Mouse (Mus musculus) hindbrain, embryonic 14.5 days (tissue): ENCODE measurements at regions not wholly inside any gene's neighbourhood (a gene's known extent, or its start where the extent isn't known, plus 50 kb on each side); places are given as distances from the start of the nearest gene placed in this dataset.
A peak's percentile ranks its signal among the peaks of the same experiment; 100 is the strongest.

Experiments
- ATAC-seq: fragments of 200-750 bp; cut with Nextera tagmentation; 2 replicates; pipeline ENCODE4 v1.8.0; 2017; ENCODE audit warnings: moderate number of reproducible peaks, mild to moderate bottlenecking, moderate TSS enrichment, moderate library complexity; ENCODE audit not compliant: low FRiP score
- DNase-seq: peaks from one replicate; pipeline ENCODE4 v3.0.0-alpha.2; 2015; ENCODE audit warnings: low spot score
- H3K27ac ChIP-seq: fragments of 300-500 bp; sonication (generic); 2 replicates; pipeline ENCODE4 v1.5.1; 2014; ENCODE audit warnings: mild to moderate bottlenecking, moderate library complexity
- H3K27me3 ChIP-seq: fragments of 300-500 bp; sonication (generic); 2 replicates; pipeline ENCODE4 v1.6.1; 2014; ENCODE audit warnings: mild to moderate bottlenecking, low read length, mixed read lengths; ENCODE audit not compliant: control insufficient read depth, insufficient read depth
- H3K36me3 ChIP-seq: fragments of 300-500 bp; sonication (generic); replicated peaks from 2 replicates; pipeline ENCODE4 v1.6.1; 2014; ENCODE audit not compliant: control insufficient read depth, insufficient read depth
- H3K4me1 ChIP-seq: fragments of 300-500 bp; sonication (generic); replicated peaks from 2 replicates; pipeline ENCODE4 v1.6.1; 2014; ENCODE audit warnings: antibody characterized with exemption, low read length, mixed read lengths; ENCODE audit not compliant: control insufficient read depth, insufficient read depth
- H3K4me2 ChIP-seq: fragments of 300-500 bp; sonication (generic); replicated peaks from 2 replicates; pipeline ENCODE4 v1.6.1; 2014; ENCODE audit warnings: mild to moderate bottlenecking, moderate library complexity
- H3K4me3 ChIP-seq: fragments of 300-500 bp; sonication (generic); replicated peaks from 2 replicates; pipeline ENCODE4 v1.5.1; 2014; ENCODE audit warnings: mild to moderate bottlenecking, low read length
- H3K9ac ChIP-seq: fragments of 300-500 bp; sonication (generic); 2 replicates; pipeline ENCODE4 v1.6.1; 2014
- H3K9me3 ChIP-seq: fragments of 300-500 bp; sonication (generic); 2 replicates; pipeline ENCODE4 v1.6.1; 2016; ENCODE audit warnings: low read length; ENCODE audit not compliant: control insufficient read depth
- WGBS: fragments of 180-500 bp; shearing (Covaris S2); extraction: QIAGEN DNeasy Blood & Tissue Kit; methylation state at CpG from one replicate; pipeline ENCODE4 v1.1.7; 2014; 5-methylcytosine and 5-hydroxymethylcytosine counted together

- Histone ChIP-seq H3K27ac (no peak overlapping the region), H3K9ac (no peak overlapping the region), H3K4me3 (no peak overlapping the region), H3K9me3 (no peaks in the 10 kb centered on the region), H3K4me1 (no peaks in the 10 kb centered on the region), H3K4me2 (no peak overlapping the region), H3K27me3 (no peaks in the 10 kb centered on the region), H3K36me3 (no peaks in the 10 kb centered on the region)
- ATAC-seq, result no peak
- no peak for DNase-seq
- WGBS, result 88% methylated on average over 3 of the region's 3 CpGs
Measured at GRCm38 (mm10) chr9:25374161-25374560, 107.2 kb upstream of the Eepd1 start.

- H3K36me3 ChIP-seq, result no peaks in the 10 kb centered on the region
- H3K9ac ChIP-seq, result no peak overlapping the region
- 60% methylated on average over 1 of the region's 1 CpGs for WGBS
- no peaks in the 10 kb centered on the region for H3K4me1 ChIP-seq
- H3K27ac ChIP-seq, result no peak overlapping the region
- no peaks in the 10 kb centered on the region for H3K9me3 ChIP-seq
- no peaks in the 10 kb centered on the region for H3K27me3 ChIP-seq
- no peak overlapping the region for H3K4me3 ChIP-seq
- H3K4me2 ChIP-seq, result no peak overlapping the region
- DNase-seq (no peak), ATAC-seq (no peak)
Measured at GRCm38 (mm10) chr9:25376209-25376608, 105.1 kb upstream of the Eepd1 start.

DNA sequence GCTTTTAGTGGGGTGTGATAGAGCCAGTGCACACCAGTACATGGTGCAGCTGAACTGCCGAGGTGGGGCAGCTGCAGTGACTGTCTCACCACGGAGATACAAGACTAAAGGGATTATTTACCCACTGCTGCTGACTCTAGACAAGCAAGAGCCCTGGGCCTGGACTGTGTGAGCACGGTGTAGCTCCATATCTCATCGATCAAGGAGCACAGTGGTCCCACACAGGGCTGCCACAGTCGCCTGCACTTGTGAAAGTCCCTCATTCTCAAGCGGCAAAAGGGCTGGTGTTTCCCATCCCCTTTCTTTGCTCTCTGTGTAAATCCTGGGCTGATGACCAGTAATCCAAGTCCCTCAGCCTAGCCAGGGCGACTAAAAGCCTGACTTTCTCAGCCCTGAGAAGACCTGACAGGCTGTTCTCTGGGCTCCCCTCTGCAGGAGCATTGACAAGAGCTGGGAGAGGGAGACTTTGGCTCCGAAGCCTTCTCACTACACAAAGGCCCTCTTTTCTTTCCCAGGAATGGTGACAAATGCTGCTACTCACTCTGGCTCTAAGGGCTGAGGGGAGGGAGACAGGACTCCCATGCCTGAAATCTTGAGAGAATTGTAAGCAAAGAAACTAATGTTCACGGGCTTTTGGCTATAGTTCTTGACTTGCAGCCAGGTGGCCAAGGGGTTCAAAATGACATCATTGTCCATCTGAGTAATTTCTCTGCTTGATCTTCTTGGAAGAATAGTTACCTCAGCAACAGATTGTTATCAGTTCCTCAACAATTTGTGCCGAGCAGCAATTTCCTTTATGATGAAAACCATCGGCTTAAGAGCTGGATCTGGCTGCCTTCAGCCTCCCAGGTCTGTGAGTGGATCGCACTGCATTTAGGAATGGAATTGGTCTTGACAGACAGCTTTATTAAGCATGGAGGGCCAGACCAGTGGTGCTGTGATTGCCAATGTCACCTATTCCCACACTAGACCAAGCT lies 103.3 kb upstream of the Eepd1 start:
- ATAC-seq (peak; percentile 89), DNase-seq (peak; percentile 60)
- no peak overlapping the region for H3K4me3 ChIP-seq
- 52% methylated on average over 12 of the region's 12 CpGs for WGBS
- no peak overlapping the region for H3K9ac ChIP-seq
- no peaks in the 10 kb centered on the region for H3K27me3 ChIP-seq
- no peaks in the 10 kb centered on the region for H3K4me1 ChIP-seq
- H3K9me3 ChIP-seq, result no peaks in the 10 kb centered on the region
- no peaks in the 10 kb centered on the region for H3K36me3 ChIP-seq
- H3K4me2 ChIP-seq, result no peak overlapping the region
- peak overlapping the region; percentile 73 for H3K27ac ChIP-seq

- Histone ChIP-seq H3K27ac (no peak overlapping the region), H3K9ac (no peak overlapping the region), H3K4me2 (no peak overlapping the region), H3K4me3 (no peak overlapping the region), H3K36me3 (no peaks in the 10 kb centered on the region), H3K4me1 (no peaks in the 10 kb centered on the region), H3K27me3 (no peaks in the 10 kb centered on the region), H3K9me3 (no peaks in the 10 kb centered on the region)
- ATAC-seq, result no peak
- DNase-seq, result no peak
Measured at GRCm38 (mm10) chr9:25385333-25385732, 96.0 kb upstream of the Eepd1 start.

DNA sequence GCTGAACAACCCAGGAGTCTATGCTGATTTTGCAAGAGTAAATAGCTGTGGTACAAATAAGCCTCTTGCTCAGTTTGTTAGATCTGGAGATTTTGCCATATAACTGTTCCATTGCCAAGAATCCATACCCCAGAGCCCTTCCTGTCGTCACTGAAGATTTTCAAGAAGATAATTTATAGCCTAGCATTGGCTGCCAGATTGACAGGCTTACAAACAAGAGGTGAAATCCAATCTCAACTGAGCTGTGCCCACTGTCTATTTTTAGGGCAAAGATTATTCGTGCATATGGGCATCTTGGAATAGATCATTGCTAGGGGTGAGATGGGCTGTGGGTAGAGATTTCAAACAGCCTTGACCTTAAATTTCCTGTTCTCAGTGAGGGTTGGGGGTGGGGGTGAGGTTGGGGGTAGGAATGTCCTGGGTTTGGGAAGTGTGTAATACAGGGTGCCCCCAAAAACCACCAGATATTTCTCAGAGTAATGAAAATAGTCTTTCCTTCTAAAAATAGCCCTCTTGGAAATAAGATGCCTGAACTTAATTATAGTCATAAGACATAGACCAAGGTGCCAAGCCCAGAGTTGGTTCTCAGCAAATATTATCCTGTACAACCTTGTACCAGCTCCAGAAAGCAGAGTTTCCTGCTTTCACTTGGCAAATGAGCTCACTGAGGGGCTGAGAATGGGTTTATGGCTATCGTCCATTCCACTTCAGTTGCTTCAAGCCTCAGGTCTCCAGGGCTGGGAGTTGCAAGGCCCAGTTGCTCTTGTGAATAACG lies 93.3 kb upstream of the Eepd1 start:
- ATAC-seq, result no peak
- H3K4me3 ChIP-seq, result no peak overlapping the region
- H3K27me3 ChIP-seq, result no peaks in the 10 kb centered on the region
- no peak overlapping the region for H3K4me2 ChIP-seq
- H3K36me3 ChIP-seq, result no peaks in the 10 kb centered on the region
- DNase-seq, result no peak
- H3K9me3 ChIP-seq, result no peaks in the 10 kb centered on the region
- no peak overlapping the region for H3K9ac ChIP-seq
- no peak overlapping the region for H3K27ac ChIP-seq
- H3K4me1 ChIP-seq, result no peaks in the 10 kb centered on the region
- 84% methylated on average over 4 of the region's 4 CpGs for WGBS

- ATAC-seq (no peak), DNase-seq (no peak)
- no peaks in the 10 kb centered on the region for H3K36me3 ChIP-seq
- no peak overlapping the region for H3K4me3 ChIP-seq
- 86% methylated on average over 3 of the region's 3 CpGs for WGBS
- no peaks in the 10 kb centered on the region for H3K27me3 ChIP-seq
- no peaks in the 10 kb centered on the region for H3K4me1 ChIP-seq
- no peaks in the 10 kb centered on the region for H3K9me3 ChIP-seq
- H3K27ac ChIP-seq, result no peak overlapping the region
- H3K4me2 ChIP-seq, result no peak overlapping the region
- H3K9ac ChIP-seq, result no peak overlapping the region
Measured at GRCm38 (mm10) chr9:25389351-25389750, 92.0 kb upstream of the Eepd1 start.

DNA sequence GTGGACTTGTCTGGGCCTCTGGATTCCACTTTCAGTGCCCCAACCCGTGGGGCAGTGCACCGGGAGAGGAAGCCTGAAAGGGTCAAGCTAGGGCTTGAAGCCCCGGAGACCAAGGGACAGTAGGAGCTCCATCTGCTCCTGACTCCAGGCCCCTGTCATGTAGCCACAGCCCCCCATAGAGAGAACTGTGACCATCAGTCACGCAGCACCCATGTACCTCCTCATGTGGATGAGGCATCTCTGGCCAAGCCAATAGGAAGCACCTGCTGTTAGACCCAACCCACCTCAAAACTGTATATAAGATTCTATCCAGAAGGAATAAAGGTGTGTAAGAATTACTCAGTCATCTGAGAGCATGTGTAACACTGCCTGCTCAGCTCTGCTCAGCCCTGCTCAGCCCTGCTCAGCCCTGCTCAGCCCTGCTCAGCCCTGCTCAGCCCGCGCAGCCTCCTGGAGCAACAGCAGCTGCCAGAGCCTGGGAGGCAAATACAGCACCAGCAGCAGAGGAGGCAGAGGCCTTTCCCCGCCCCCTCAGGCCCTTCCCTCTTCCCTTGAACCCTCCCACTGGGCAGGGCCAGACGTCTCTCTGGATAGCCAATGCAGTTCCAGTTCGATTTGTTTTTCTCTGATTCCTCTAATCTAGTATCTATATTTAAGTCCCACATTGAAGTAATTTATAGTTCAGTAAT lies 80.6 kb upstream of the Eepd1 start:
- Histone ChIP-seq H3K4me3 (no peak overlapping the region), H3K9me3 (no peaks in the 10 kb centered on the region), H3K36me3 (no peaks in the 10 kb centered on the region), H3K27ac (no peak overlapping the region), H3K27me3 (no peaks in the 10 kb centered on the region), H3K9ac (no peak overlapping the region), H3K4me1 (no peaks in the 10 kb centered on the region), H3K4me2 (no peak overlapping the region)
- 33% methylated on average over 9 of the region's 9 CpGs for whole genome bisulfite sequencing
- ATAC-seq, result peak; percentile 60
- no peak for DNase-seq

- no peaks in the 10 kb centered on the region for H3K4me1 ChIP-seq
- DNase-seq, result no peak
- H3K36me3 ChIP-seq, result no peaks in the 10 kb centered on the region
- 93% methylated on average over 4 of the region's 4 CpGs for WGBS
- no peak for ATAC-seq
- H3K9me3 ChIP-seq, result no peaks in the 10 kb centered on the region
- H3K27ac ChIP-seq, result no peak overlapping the region
- H3K27me3 ChIP-seq, result no peaks in the 10 kb centered on the region
- H3K4me2 ChIP-seq, result no peak overlapping the region
- no peak overlapping the region for H3K9ac ChIP-seq
- no peak overlapping the region for H3K4me3 ChIP-seq
Measured at GRCm38 (mm10) chr9:25405848-25406247, 75.5 kb upstream of the Eepd1 start.

DNA sequence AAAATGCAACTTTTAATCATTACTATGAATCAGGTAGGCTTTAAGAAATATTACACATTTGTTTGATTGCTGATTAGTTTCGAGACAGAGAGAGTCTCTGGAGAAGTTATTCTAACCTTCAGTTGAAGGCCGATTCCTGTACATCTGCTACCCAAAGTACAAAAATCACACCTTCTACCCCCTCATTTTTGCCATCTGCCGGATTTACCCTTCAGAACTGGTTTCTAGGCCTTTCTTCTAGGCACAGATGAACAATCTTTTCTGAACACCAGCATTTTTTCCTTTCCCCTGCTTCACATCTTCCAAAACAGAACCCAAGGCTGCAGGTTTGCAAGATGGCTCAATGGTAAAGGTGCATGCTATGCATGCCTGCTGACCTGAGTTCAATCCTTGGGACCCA lies 72.8 kb upstream of the Eepd1 start:
- H3K27me3 ChIP-seq, result no peaks in the 10 kb centered on the region
- no peaks in the 10 kb centered on the region for H3K9me3 ChIP-seq
- no peak for DNase-seq
- H3K27ac ChIP-seq, result no peak overlapping the region
- no peak overlapping the region for H3K9ac ChIP-seq
- ATAC-seq, result no peak
- 92% methylated on average over 3 of the region's 3 CpGs for WGBS
- H3K4me1 ChIP-seq, result no peaks in the 10 kb centered on the region
- no peak overlapping the region for H3K4me3 ChIP-seq
- H3K36me3 ChIP-seq, result no peaks in the 10 kb centered on the region
- no peak overlapping the region for H3K4me2 ChIP-seq
